Mouse (Mus musculus) G1E (cell line): ENCODE measurements at regions not wholly inside any gene's neighbourhood (a gene's known extent, or its start where the extent isn't known, plus 50 kb on each side); places are given as distances from the start of the nearest gene placed in this dataset.

ENCODE experiments used
- ATAC-seq: 2 replicates; pipeline ENCODE4 v1.8.0; 2016; ENCODE audit warnings: mild to moderate bottlenecking; ENCODE audit not compliant: insufficient number of reproducible peaks, poor library complexity, low FRiP score, severe bottlenecking; ENCODE audit errors: extremely low read depth
- DNase-seq: peaks from one replicate; pipeline ENCODE4 v3.0.0; 2012; ENCODE audit warnings: low spot score
- H3K27me3 ChIP-seq: 2 replicates; pipeline ENCODE4 v1.6.1; 2012; ENCODE audit warnings: mild to moderate bottlenecking, low read length, inconsistent platforms; ENCODE audit not compliant: insufficient read depth
- H3K36me3 ChIP-seq: replicated peaks from 2 replicates; pipeline ENCODE3; 2012; ENCODE audit warnings: mild to moderate bottlenecking, inconsistent platforms
- H3K4me1 ChIP-seq: 2 replicates; pipeline ENCODE4 v1.6.1; 2012; ENCODE audit warnings: low read depth, low read length, inconsistent platforms, mixed read lengths; ENCODE audit not compliant: insufficient read depth
- H3K4me3 ChIP-seq: 2 replicates; pipeline ENCODE4 v1.5.1; 2012; ENCODE audit warnings: low read depth, mild to moderate bottlenecking, inconsistent platforms, low read length, moderate library complexity, mixed read lengths
- H3K9me3 ChIP-seq: replicated peaks from 2 replicates; pipeline ENCODE4 v1.6.1; 2012; ENCODE audit warnings: inconsistent platforms
- CTCF ChIP-seq: IDR thresholded peaks from 2 replicates; pipeline ENCODE4 v1.5.1; 2012; ENCODE audit warnings: low read depth, low read length, inconsistent platforms, mixed read lengths
- GATA1 ChIP-seq: IDR thresholded peaks from 2 replicates; pipeline ENCODE4 v1.6.1; 2012; ENCODE audit warnings: borderline replicate concordance, low read length, inconsistent platforms, mixed read lengths
- GATA2 ChIP-seq: IDR thresholded peaks from 2 replicates; pipeline ENCODE4 v1.6.1; 2012; ENCODE audit warnings: low read depth, low read length, inconsistent platforms, borderline replicate concordance
- POLR2AphosphoS5 ChIP-seq: IDR thresholded peaks from 2 replicates; pipeline ENCODE4 v1.6.1; 2012; ENCODE audit warnings: low read depth, low read length, inconsistent platforms; ENCODE audit not compliant: insufficient replicate concordance
- TAL1 ChIP-seq: conservative IDR thresholded peaks from 2 replicates; pipeline ENCODE4 v1.6.1; 2012; ENCODE audit warnings: low read depth, low read length, inconsistent platforms, mixed read lengths

DNA sequence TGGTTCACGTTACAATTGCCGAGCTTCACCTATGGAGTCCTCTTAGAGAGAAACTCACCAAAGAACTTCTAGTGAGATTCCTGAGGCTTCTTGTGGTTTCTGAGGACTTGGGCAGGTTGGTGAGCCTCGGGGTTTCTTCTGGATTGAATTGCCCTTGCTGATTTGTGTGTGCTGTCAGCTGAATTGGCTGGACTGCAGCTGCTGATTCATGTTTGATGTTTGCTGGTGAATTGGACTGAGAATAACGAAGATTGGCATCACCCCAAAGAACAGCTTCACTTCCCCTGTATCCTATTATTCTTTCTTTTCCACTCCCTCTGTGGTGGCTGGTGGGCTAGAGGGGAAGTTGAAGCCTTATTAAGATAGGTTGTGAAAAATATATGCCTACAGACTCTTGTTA lies 158.4 kb downstream of the Syk start:
- Histone ChIP-seq H3K4me3 (no peak overlapping the region), H3K4me1 (no peaks in the 10 kb centered on the region), H3K27me3 (no peaks in the 10 kb centered on the region), H3K36me3 (no peaks in the 10 kb centered on the region), H3K9me3 (peaks cover 57% of the 10 kb centered on the region)
- no peak for DNase-seq
- TF ChIP-seq POLR2AphosphoS5 (no peak), TAL1 (no peak), CTCF (no peak), GATA1 (no peak), GATA2 (no peak)
- ATAC-seq = no peak

DNA sequence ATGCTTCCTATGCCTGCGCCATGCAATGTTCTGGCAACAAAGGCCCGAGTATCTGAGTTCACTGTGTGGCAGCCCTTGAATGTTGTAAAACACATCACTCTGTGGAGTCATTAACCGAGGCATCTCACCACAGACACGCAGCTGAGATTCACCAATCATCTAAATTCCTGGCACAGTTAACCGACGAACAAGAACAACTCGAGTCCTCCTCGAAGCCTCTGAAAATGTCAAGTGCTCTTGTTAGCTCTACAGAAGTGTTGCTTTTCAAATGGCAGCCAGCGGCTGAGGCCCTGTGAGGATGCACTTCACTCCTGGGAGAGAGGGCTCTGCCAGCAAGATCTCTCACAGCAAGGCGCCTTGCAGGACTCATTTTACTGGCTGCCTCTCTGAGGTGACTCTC lies 173.0 kb downstream of the Syk start:
- Histone ChIP-seq H3K4me3 (no peak overlapping the region), H3K27me3 (no peaks in the 10 kb centered on the region), H3K9me3 (peaks cover 73% of the 10 kb centered on the region), H3K36me3 (no peaks in the 10 kb centered on the region), H3K4me1 (no peaks in the 10 kb centered on the region)
- ATAC-seq (no peak), DNase-seq (no peak)
- no peak for TF ChIP-seq CTCF
- TF ChIP-seq POLR2AphosphoS5 = no peak
- no peak for TF ChIP-seq TAL1

DNA sequence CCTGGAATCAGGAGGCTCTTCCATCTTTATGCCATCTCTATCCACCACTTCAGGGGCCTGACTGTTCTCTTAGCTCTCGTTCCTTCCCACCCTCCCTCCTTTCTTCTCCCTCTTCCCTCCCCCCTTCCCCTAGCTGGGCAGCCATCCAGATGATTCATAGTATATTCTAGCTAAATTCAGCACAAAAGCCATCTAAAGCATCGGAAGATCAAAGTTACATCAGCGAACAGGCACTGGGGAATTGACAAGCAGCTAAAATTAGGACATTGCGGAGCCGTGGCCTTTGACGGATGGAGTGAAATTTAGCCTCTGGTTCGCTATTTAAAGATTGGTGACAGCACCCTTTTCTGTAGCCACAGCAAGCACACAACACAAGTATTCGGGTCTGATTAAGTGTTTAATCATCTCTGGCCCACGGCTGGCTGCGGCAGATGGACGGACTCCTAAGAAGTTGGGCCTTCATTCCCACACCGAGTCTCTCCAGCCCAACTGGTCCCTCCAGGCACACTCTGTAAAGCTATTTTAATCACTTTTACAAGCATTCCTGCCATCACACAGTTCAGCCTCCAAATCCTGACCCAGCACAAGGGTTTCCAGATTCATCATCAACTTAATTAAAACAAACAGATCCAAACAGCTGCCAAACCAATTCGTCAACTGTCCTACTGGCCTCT lies 163.8 kb downstream of the Auh start:
- TF ChIP-seq GATA1 (no peak), TAL1 (no peak), POLR2AphosphoS5 (no peak), CTCF (no peak), GATA2 (no peak)
- Histone ChIP-seq H3K4me1 (no peaks in the 10 kb centered on the region), H3K4me3 (no peak overlapping the region), H3K9me3 (peaks cover 87% of the 10 kb centered on the region), H3K27me3 (no peaks in the 10 kb centered on the region), H3K36me3 (no peaks in the 10 kb centered on the region)
- DNase-seq (no peak), ATAC-seq (no peak)

DNA sequence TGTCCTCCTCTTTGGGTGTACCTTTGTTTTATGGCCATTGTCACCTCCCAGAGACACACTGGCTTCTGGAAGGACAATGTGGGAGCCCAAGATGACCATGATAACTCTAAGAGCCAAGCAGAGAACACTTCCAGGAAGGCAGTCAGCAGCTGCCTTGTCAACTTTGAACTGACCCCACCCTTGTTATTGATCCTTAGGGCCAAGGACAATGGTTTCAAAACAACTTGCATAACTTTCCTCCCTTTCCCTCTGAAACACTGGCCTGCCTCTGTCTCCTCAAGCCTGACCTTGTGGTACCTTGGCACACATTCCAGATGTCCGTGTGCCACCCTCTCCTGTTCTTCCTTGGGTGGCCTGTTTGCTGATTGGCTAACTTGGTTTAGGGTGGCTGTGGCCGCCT lies 163.2 kb downstream of the Auh start:
- Histone ChIP-seq H3K36me3 (no peaks in the 10 kb centered on the region), H3K4me3 (no peak overlapping the region), H3K9me3 (peaks cover 88% of the 10 kb centered on the region), H3K4me1 (no peaks in the 10 kb centered on the region), H3K27me3 (no peaks in the 10 kb centered on the region)
- DNase-seq (no peak), ATAC-seq (no peak)
- TF ChIP-seq TAL1 (no peak), CTCF (no peak), POLR2AphosphoS5 (no peak), GATA1 (no peak), GATA2 (no peak)

DNA sequence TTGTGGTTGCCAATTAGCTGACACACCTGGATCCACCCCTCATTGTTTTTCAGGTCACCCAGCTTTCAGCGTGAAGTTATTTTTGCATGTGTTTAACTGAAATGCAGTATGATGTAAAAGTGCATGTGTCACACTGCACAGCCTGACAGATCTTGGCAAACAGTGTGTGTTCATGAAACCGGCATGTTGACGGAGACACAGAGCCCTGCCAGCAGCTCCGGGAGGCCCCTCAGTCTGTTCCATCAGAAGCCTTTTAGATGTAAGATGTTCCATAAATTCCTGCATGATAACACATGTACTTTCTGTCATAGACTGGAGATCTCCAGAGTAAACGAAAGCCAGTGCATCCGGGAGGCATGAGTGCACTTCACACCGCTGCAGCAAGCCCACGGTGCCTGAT lies 159.5 kb downstream of the Auh start:
- no peaks in the 10 kb centered on the region for H3K27me3 ChIP-seq
- no peak for TF ChIP-seq GATA2
- TF ChIP-seq TAL1 = no peak
- no peak for TF ChIP-seq CTCF
- no peak for TF ChIP-seq GATA1
- no peak for TF ChIP-seq POLR2AphosphoS5
- H3K36me3 ChIP-seq = no peaks in the 10 kb centered on the region
- no peak for ATAC-seq
- DNase-seq = no peak
- peaks cover 79% of the 10 kb centered on the region for H3K9me3 ChIP-seq
- H3K4me1 ChIP-seq = no peaks in the 10 kb centered on the region
- no peak overlapping the region for H3K4me3 ChIP-seq

DNA sequence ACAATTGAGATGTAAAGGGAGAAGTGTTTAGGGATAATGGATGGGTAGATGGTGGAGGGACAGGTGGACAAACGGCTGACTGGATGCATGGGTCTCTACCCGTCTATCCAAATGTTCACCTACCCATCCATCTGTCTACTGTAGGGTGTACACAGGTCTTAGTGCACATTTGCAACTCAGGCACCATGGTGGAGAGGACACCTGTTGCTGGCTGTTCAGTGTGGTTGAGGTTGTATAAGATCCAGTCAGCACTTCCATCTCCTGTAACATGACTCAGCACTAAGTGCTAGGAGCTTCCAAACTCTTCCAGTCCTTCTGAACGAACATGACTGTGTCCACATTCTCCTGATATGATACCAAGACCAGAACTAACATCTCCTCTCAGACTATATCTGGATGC lies 158.0 kb downstream of the Auh start:
- H3K9me3 ChIP-seq = peaks cover 77% of the 10 kb centered on the region
- H3K4me3 ChIP-seq = no peak overlapping the region
- no peak for ATAC-seq
- TF ChIP-seq GATA1 (no peak), POLR2AphosphoS5 (no peak), GATA2 (no peak), TAL1 (no peak), CTCF (no peak)
- no peaks in the 10 kb centered on the region for H3K4me1 ChIP-seq
- no peaks in the 10 kb centered on the region for H3K36me3 ChIP-seq
- H3K27me3 ChIP-seq = no peaks in the 10 kb centered on the region
- DNase-seq = no peak

DNA sequence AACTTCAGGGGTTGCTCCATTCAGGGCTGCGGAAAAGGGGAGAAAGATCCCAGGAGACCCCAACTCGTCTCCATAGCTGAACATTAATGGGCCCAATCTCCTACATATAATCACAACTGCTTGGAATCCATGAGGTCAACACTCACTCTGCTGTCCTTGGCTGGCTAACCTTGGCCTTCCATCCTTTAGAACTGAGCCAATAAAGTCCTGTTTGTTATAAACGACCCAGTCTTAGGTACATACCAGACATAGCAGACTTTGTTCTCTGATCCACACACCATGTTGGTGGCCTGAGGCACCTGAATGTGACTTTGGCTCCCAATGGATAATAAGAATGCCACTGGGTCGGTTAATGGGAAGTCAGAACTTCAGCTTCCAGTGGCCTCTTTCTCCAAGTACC lies 157.4 kb downstream of the Auh start:
- DNase-seq = no peak
- Histone ChIP-seq H3K36me3 (no peaks in the 10 kb centered on the region), H3K4me1 (no peaks in the 10 kb centered on the region), H3K4me3 (no peak overlapping the region), H3K9me3 (peaks cover 79% of the 10 kb centered on the region), H3K27me3 (no peaks in the 10 kb centered on the region)
- no peak for ATAC-seq
- TF ChIP-seq POLR2AphosphoS5 (no peak), CTCF (no peak), TAL1 (no peak), GATA1 (no peak), GATA2 (no peak)
